19 mouse cellular contexts compared by ENCODE assay signal in the genomic region with DNA sequence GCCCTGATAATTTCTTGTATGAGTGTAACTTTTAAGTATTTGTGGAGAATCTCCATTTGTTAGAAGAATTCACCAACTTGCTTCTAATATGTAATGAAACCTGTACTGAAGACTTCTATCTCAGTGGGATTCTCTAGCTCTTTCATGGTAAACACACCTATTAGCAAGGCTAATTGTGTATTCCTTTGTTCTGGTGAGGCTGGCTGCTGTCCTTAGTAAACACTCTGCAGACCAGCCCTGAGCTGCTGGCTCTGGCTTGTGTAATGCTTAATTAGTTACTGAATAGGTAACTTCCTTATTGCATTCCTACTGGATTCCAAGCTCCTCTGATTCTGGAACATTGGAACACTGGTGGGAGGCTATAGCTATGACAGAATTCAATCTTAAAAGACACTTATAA.
"Had no signal": no experiment of that assay in that cellular context is flagged by ENCODE, and none has a peak within 500 bp of the region (broad histone marks: within the 10 kb centered on the region; RNA-seq: fewer than 3 reads in every experiment).

No protein-coding gene starts in this region.

- H3K27me3 ChIP-seq: intestine, embryonic 15.5 days; limb, embryonic 12.5 days; limb, embryonic 15.5 days; lung, embryonic 15.5 days; megakaryocyte, embryonic 14.5 days; midbrain, embryonic 13.5 days; neural tube, embryonic 13.5 days had no signal

- H3K4me2 ChIP-seq: intestine, embryonic 15.5 days; limb, embryonic 12.5 days; limb, embryonic 15.5 days; liver, embryonic 11.5 days; lung, embryonic 15.5 days; midbrain, embryonic 13.5 days; neural tube, embryonic 13.5 days had no signal

- H3K9me3 ChIP-seq: intestine, embryonic 15.5 days; limb, embryonic 12.5 days; limb, embryonic 15.5 days; lung, embryonic 15.5 days; midbrain, embryonic 10.5 days; midbrain, embryonic 13.5 days; neural tube, embryonic 13.5 days had no signal

- DNase-seq: left cerebral cortex, postnatal 4 days; liver, postnatal 0 days; retina, postnatal 1 day; right cerebral cortex, postnatal 25 days; thymus, adult 2 months; thymus, postnatal 14 days; thymus, postnatal 4 days had no signal

- H3K4me3 ChIP-seq: intestine, embryonic 15.5 days; limb, embryonic 12.5 days; limb, embryonic 15.5 days; lung, embryonic 15.5 days; megakaryocyte, embryonic 14.5 days; midbrain, embryonic 10.5 days; midbrain, embryonic 13.5 days; myocyte; neural tube, embryonic 13.5 days had no signal

- H3K4me1 ChIP-seq: intestine, embryonic 15.5 days; limb, embryonic 12.5 days; limb, embryonic 15.5 days; lung, embryonic 15.5 days; megakaryocyte, embryonic 14.5 days; midbrain, embryonic 10.5 days; midbrain, embryonic 13.5 days; neural tube, embryonic 13.5 days had no signal

- ATAC-seq: intestine, embryonic 15.5 days; liver, postnatal 0 days; midbrain, embryonic 13.5 days; midbrain, embryonic 16.5 days had no signal

- H3K36me3 ChIP-seq: intestine, embryonic 15.5 days; limb, embryonic 12.5 days; limb, embryonic 15.5 days; lung, embryonic 15.5 days; midbrain, embryonic 10.5 days; midbrain, embryonic 13.5 days; neural tube, embryonic 13.5 days had no signal

- H3K27ac ChIP-seq: intestine, embryonic 15.5 days; limb, embryonic 12.5 days; limb, embryonic 15.5 days; liver, embryonic 14.5 days; lung, embryonic 15.5 days; midbrain, embryonic 10.5 days; midbrain, embryonic 13.5 days; neural tube, embryonic 13.5 days had no signal

- H3K9ac ChIP-seq: intestine, embryonic 15.5 days; limb, embryonic 12.5 days; limb, embryonic 15.5 days; liver, embryonic 14.5 days; liver, postnatal 0 days; lung, embryonic 15.5 days; midbrain, embryonic 13.5 days; neural tube, embryonic 13.5 days had no signal
